Mouse (Mus musculus) G1E (cell line): ENCODE measurements around the gene Bzw1. TPM values are rescaled to one million over a fixed set of nuclear protein-coding genes. Genes with fewer than 3 reads are reported as not detected.

ENCODE experiments used
- ATAC-seq: 2 replicates; pipeline ENCODE4 v1.8.0; 2016; ENCODE audit warnings: mild to moderate bottlenecking; ENCODE audit not compliant: insufficient number of reproducible peaks, poor library complexity, low FRiP score, severe bottlenecking; ENCODE audit errors: extremely low read depth
- DNase-seq: peaks from one replicate; pipeline ENCODE4 v3.0.0; 2012; ENCODE audit warnings: low spot score
- H3K27me3 ChIP-seq: 2 replicates; pipeline ENCODE4 v1.6.1; 2012; ENCODE audit warnings: mild to moderate bottlenecking, low read length, inconsistent platforms; ENCODE audit not compliant: insufficient read depth
- H3K36me3 ChIP-seq: replicated peaks from 2 replicates; pipeline ENCODE3; 2012; ENCODE audit warnings: mild to moderate bottlenecking, inconsistent platforms
- H3K4me1 ChIP-seq: 2 replicates; pipeline ENCODE4 v1.6.1; 2012; ENCODE audit warnings: low read depth, low read length, inconsistent platforms, mixed read lengths; ENCODE audit not compliant: insufficient read depth
- H3K4me3 ChIP-seq: 2 replicates; pipeline ENCODE4 v1.5.1; 2012; ENCODE audit warnings: low read depth, mild to moderate bottlenecking, inconsistent platforms, low read length, moderate library complexity, mixed read lengths
- H3K9me3 ChIP-seq: replicated peaks from 2 replicates; pipeline ENCODE4 v1.6.1; 2012; ENCODE audit warnings: inconsistent platforms
- CTCF ChIP-seq: IDR thresholded peaks from 2 replicates; pipeline ENCODE4 v1.5.1; 2012; ENCODE audit warnings: low read depth, low read length, inconsistent platforms, mixed read lengths
- GATA1 ChIP-seq: IDR thresholded peaks from 2 replicates; pipeline ENCODE4 v1.6.1; 2012; ENCODE audit warnings: borderline replicate concordance, low read length, inconsistent platforms, mixed read lengths
- GATA2 ChIP-seq: IDR thresholded peaks from 2 replicates; pipeline ENCODE4 v1.6.1; 2012; ENCODE audit warnings: low read depth, low read length, inconsistent platforms, borderline replicate concordance
- POLR2AphosphoS5 ChIP-seq: IDR thresholded peaks from 2 replicates; pipeline ENCODE4 v1.6.1; 2012; ENCODE audit warnings: low read depth, low read length, inconsistent platforms; ENCODE audit not compliant: insufficient replicate concordance
- TAL1 ChIP-seq: conservative IDR thresholded peaks from 2 replicates; pipeline ENCODE4 v1.6.1; 2012; ENCODE audit warnings: low read depth, low read length, inconsistent platforms, mixed read lengths
- polyA plus RNA-seq: library from polyadenylated mRNA; stranded (reverse); fragments of >175 nt; gene quantifications from 2 replicates; pipeline ENCODE4 v1.2.3, GENCODE M21; 2012
- total RNA-seq, 2 experiments: library from RNA; stranded (forward) in 1 of 2; stranded (reverse) in 1 of 2; fragments of 200-1000 nt in 1 of 2; fragments of >200 nt in 1 of 2; fragmentation: Nextera tagmentation in 1 of 2; gene quantifications; 2 replicates each; pipeline ENCODE4 v1.2.3; 2014 to 2017

Bzw1 gene
- total RNA-seq (2014; fragmentation: Nextera tagmentation) (507 and 588 TPM in 2 replicates), total RNA-seq (2017) (631 and 664 TPM in 2 replicates), polyA plus RNA-seq (14.5 and 23.4 TPM in 2 replicates)

DNA sequence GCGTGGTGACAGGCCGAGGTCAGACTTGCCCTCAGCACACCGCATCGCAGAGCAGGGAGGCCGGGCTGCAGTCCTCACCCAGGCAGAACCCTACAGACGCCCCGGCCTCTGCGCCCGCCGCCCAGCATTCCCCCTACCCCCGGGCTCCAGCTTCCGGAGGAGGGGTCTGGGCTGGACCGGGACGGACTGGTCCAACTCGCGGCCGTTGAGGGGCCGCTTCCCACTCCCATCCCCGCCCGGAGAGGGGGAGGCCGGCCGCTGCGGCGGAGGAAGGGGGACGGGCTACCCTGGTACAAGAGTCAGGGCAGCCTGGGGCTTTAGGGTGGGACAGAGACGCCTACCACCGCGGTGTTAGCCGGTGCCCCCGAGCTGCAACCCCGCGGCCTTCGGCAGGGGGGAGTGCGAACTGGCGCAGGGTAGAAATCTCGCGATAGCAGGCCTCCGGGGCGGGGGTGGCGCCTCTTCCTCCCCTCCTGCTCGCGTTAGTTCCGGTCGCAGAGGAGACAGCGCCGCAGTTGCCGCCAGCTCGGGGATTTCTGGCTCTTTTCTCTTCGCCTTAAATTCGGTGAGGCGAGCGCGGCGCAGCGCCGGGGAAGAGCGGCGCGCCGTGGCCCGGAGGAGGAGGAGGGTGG, at the start of gene Bzw1:
Gene Bzw1 (plus strand): TSS at position 247 of the 632 bp plus-strand sequence.
- ATAC-seq (peak; percentile 78), DNase-seq (peak; percentile 99)
- TF ChIP-seq GATA1 (no peak), GATA2 (no peak), CTCF (no peak), POLR2AphosphoS5 (no peak), TAL1 (no peak)

DNA sequence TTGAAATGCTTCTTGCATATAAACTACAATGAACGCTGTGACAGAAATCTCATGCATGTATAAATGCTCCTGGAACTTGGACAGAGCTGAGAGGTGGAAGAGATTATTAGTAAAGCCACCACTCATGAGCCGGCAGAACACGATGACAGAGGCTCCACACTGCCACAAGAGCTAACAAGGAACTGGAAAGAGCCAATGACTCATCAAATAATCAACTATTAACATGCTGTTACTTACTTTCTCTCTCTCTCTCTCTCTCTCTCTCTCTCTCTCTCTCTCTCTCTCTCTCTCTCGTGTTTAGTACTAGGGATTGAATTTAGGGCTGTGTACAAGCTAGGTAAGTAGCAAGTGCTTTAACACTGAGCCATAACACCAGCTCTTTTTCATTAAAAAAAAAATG, 48.8 kb upstream of the Bzw1 start:
- peaks cover 49% of the 10 kb centered on the region for H3K4me1 ChIP-seq
- peaks cover 24% of the 10 kb centered on the region for H3K27me3 ChIP-seq
- H3K36me3 ChIP-seq, result no peaks in the 10 kb centered on the region
- no peaks in the 10 kb centered on the region for H3K9me3 ChIP-seq
- DNase-seq (peak; percentile 42), ATAC-seq (peak; percentile 66; the same call in 1 of the 2 replicates)
- H3K4me3 ChIP-seq, result no peak overlapping the region
- TF ChIP-seq POLR2AphosphoS5 (no peak), CTCF (no peak), GATA2 (no peak), TAL1 (no peak), GATA1 (no peak)

More for the DNA sequence above, at the start of gene Bzw1:
- Histone ChIP-seq H3K4me1 (peaks cover 53% of the 10 kb centered on the region), H3K36me3 (peaks cover 64% of the 10 kb centered on the region), H3K4me3 (peak within 1 kb of the TSS; percentile 88), H3K9me3 (no peaks in the 10 kb centered on the region), H3K27me3 (no peaks in the 10 kb centered on the region)

DNA sequence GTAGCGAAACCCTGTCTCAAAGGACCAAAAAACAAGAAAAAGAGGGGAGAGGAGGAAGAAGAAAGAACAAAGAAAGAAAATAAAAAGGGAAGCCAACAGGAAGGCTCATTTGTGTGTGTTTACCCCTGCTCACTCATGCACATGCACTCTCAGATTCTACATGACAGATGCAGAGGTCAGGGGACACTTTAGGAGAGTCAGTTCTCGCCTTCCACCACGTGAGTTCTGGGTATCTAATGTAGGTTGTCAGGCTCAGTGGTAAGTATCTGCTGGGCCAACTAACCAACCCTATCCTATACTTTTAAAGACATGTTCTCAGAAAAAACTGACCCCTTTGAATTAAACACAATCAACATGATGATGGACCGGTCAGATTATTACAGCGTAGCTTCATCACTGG, 48.1 kb upstream of the Bzw1 start:
- no peak for ATAC-seq
- Histone ChIP-seq H3K36me3 (no peaks in the 10 kb centered on the region), H3K4me3 (no peak overlapping the region), H3K9me3 (no peaks in the 10 kb centered on the region), H3K4me1 (peaks cover 53% of the 10 kb centered on the region), H3K27me3 (peaks cover 24% of the 10 kb centered on the region)
- TF ChIP-seq GATA2, result no peak
- DNase-seq, result no peak

DNA sequence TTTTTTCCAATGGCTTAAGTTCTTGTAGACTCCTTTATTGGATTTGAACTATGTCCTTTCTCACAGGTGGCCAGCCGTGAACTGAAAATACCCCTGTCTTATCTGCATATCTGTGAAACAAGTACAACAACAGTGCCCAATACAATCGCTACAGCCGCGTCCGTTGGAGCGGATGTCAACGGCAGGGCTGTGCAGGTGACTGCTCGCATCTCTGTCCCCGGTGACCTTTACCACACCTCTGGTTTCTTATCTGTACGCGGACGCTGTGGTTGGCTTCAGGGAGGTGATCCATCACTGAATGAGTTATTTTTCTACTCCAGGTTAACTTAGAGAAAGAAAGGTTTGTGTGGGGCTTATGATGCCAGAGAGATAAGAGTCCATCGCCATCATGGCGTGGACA, 46.5 kb upstream of the Bzw1 start:
- peaks cover 59% of the 10 kb centered on the region for H3K4me1 ChIP-seq
- no peaks in the 10 kb centered on the region for H3K9me3 ChIP-seq
- ATAC-seq, result no peak
- no peaks in the 10 kb centered on the region for H3K36me3 ChIP-seq
- H3K27me3 ChIP-seq, result peaks cover 15% of the 10 kb centered on the region
- no peak overlapping the region for H3K4me3 ChIP-seq
- TF ChIP-seq POLR2AphosphoS5, result no peak
- no peak for TF ChIP-seq GATA1
- TF ChIP-seq GATA2, result no peak
- DNase-seq, result no peak

DNA sequence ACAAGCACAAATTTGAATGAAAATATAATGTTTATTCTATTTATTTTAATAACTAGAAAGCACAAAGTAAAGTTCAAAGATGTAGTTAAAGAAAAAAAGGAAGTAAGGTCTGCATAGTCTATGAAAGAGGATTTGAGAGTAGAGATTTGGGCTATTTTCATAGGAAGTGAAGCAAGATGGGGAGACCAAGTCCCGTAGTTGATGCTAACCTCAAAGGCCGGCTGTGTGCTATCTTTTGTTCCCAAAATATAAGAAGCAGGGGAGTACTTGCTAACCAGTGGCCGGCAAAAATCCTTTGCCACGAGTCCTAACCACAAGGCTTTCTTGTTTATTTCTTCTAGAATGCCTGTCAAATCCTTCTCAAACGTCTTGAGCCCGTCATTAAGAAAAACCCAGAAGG, 44.0 kb upstream of the Bzw1 start:
- peaks cover 7% of the 10 kb centered on the region for H3K27me3 ChIP-seq
- DNase-seq (no peak), ATAC-seq (no peak)
- no peaks in the 10 kb centered on the region for H3K9me3 ChIP-seq
- no peak overlapping the region for H3K4me3 ChIP-seq
- no peaks in the 10 kb centered on the region for H3K36me3 ChIP-seq
- TF ChIP-seq CTCF (no peak), TAL1 (no peak), GATA1 (no peak), POLR2AphosphoS5 (no peak), GATA2 (no peak)
- H3K4me1 ChIP-seq, result peaks cover 59% of the 10 kb centered on the region

DNA sequence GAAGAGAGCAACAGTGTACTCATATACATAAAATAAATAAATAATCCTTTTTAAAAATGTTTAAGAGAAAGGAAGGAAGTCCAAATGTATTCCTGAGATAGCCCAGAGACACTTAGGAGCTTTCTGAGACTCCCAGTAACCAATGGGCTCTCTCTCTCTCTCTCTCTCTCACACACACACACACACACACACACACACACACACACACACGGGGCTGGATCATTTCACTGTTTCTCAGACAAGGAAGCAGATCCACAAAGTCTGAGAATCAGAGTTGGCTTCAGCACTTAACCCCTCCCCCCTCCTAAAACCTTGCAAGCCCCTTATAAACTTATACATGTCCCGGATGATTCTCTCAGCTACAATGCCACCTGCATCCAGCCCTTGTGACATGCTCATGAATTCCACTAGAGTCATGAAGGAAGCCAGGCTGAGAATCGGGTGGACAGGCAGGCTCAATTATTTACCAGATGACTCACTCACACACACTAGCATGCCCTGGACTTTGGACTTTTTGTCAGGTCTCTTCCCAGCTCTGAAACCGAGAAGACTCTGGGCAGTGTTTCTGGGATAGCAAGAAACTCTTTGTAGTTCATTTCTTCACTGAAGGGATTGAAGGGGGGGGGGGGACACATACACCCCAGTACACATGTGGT, 39.3 kb upstream of the Bzw1 start:
- H3K4me3 ChIP-seq, result no peak overlapping the region
- H3K36me3 ChIP-seq, result no peaks in the 10 kb centered on the region
- ATAC-seq, result no peak
- H3K27me3 ChIP-seq, result peaks cover 2% of the 10 kb centered on the region; the same call in 1 of the 2 replicates
- TF ChIP-seq TAL1 (no peak), GATA2 (no peak), CTCF (no peak), POLR2AphosphoS5 (no peak), GATA1 (no peak)
- no peaks in the 10 kb centered on the region for H3K9me3 ChIP-seq
- no peak for DNase-seq
- peaks cover 39% of the 10 kb centered on the region for H3K4me1 ChIP-seq
